Mouse (Mus musculus) CH12.LX (cell line): ENCODE results near the gene Adam12. TPM values are rescaled to one million over a fixed set of nuclear protein-coding genes. Genes with fewer than 3 reads are reported as not detected.

ENCODE experiments used
- DNase-seq: peaks from one replicate; pipeline ENCODE4 v3.0.0-alpha.2; 2013; ENCODE audit errors: extremely low read depth
- H3K27ac ChIP-seq: 2 replicates; pipeline ENCODE4 v1.5.1; 2012; ENCODE audit warnings: low read depth, mild to moderate bottlenecking, control low read depth, moderate library complexity; ENCODE audit not compliant: insufficient read depth
- H3K27me3 ChIP-seq: replicated peaks from 2 replicates; pipeline ENCODE3; 2012; ENCODE audit warnings: inconsistent platforms
- H3K36me3 ChIP-seq, 2 experiments: replicated peaks in 1 of 2; 2 replicates each; pipeline versions ENCODE3 to v1.6.1; 2012; ENCODE audit warnings: inconsistent platforms in 1 of 2, low read length in 1 of 2, mild to moderate bottlenecking in 1 of 2, mixed read lengths in 1 of 2, moderate library complexity in 1 of 2; ENCODE audit not compliant: control insufficient read depth in 1 of 2, insufficient read depth in 1 of 2
- H3K4me1 ChIP-seq, 2 experiments: 2 replicates each; pipeline ENCODE4 v1.6.1; 2012; ENCODE audit warnings: inconsistent platforms in 1 of 2, moderate library complexity in 1 of 2; ENCODE audit not compliant: insufficient read depth in 2 of 2, control insufficient read depth in 1 of 2
- H3K4me2 ChIP-seq: 2 replicates; pipeline ENCODE4 v1.6.1; 2012; ENCODE audit warnings: low read depth, mild to moderate bottlenecking, control low read depth; ENCODE audit not compliant: poor library complexity, insufficient read depth, severe bottlenecking
- H3K4me3 ChIP-seq, 3 experiments: fragments of 150-350 bp in 1 of 3; sonication (generic) in 1 of 3; replicated peaks in 1 of 3; 2 replicates each; pipeline versions ENCODE3 to v1.5.1; 2011 to 2012; ENCODE audit warnings: low read depth in 2 of 3, low read length in 2 of 3, mild to moderate bottlenecking in 2 of 3, moderate library complexity in 2 of 3, control low read depth in 1 of 3, improper control_type of control experiment in 1 of 3, inconsistent platforms in 1 of 3, mixed read lengths in 1 of 3; ENCODE audit not compliant: poor library complexity in 1 of 3
- H3K79me2 ChIP-seq: replicated peaks from 2 replicates; pipeline ENCODE4 v1.6.1; 2012; ENCODE audit warnings: mild to moderate bottlenecking, moderate library complexity; ENCODE audit not compliant: control insufficient read depth, poor library complexity, insufficient read depth, severe bottlenecking; ENCODE audit errors: extremely low read depth
- H3K9ac ChIP-seq: 2 replicates; pipeline ENCODE4 v1.6.1; 2012; ENCODE audit warnings: low read depth, mild to moderate bottlenecking, control low read depth, moderate library complexity; ENCODE audit not compliant: insufficient read depth
- H3K9me3 ChIP-seq: replicated peaks from 2 replicates; pipeline ENCODE3; 2012; ENCODE audit warnings: low read length, inconsistent platforms, mixed read lengths
- BHLHE40 ChIP-seq: IDR thresholded peaks from 2 replicates; pipeline ENCODE4 v1.6.1; 2011; ENCODE audit warnings: mild to moderate bottlenecking, low read depth, low read length, improper control_type of control experiment
- EP300 ChIP-seq: IDR thresholded peaks from 2 replicates; pipeline ENCODE4 v1.6.1; 2011; ENCODE audit warnings: low read length, improper control_type of control experiment
- ETS1 ChIP-seq: conservative IDR thresholded peaks from 2 replicates; pipeline ENCODE4 v1.6.1; 2012; ENCODE audit warnings: low read depth, mild to moderate bottlenecking, inconsistent platforms, low read length, improper control_type of control experiment, moderate library complexity
- HCFC1 ChIP-seq: IDR thresholded peaks from 2 replicates; pipeline ENCODE4 v1.6.1; 2012; ENCODE audit warnings: low read depth, mild to moderate bottlenecking, inconsistent platforms, low read length, improper control_type of control experiment
- IRF4 ChIP-seq: IDR thresholded peaks from 2 replicates; pipeline ENCODE4 v1.6.1; 2014; ENCODE audit warnings: low read depth, mild to moderate bottlenecking, inconsistent platforms, low read length, improper control_type of control experiment
- JUND ChIP-seq: conservative IDR thresholded peaks from 2 replicates; pipeline ENCODE4 v1.6.1; 2011; ENCODE audit warnings: low read depth, low read length, improper control_type of control experiment
- KAT2A ChIP-seq: IDR thresholded peaks from 2 replicates; pipeline ENCODE4 v1.6.1; 2012; ENCODE audit warnings: low read length, improper control_type of control experiment, inconsistent platforms; ENCODE audit not compliant: insufficient replicate concordance
- MAFK ChIP-seq: IDR thresholded peaks from 2 replicates; pipeline ENCODE4 v1.6.1; 2011; ENCODE audit warnings: low read length, improper control_type of control experiment; ENCODE audit not compliant: insufficient replicate concordance
- MAX ChIP-seq: IDR thresholded peaks from 2 replicates; pipeline ENCODE4 v1.6.1; 2011; ENCODE audit warnings: low read length, improper control_type of control experiment
- MAZ ChIP-seq: IDR thresholded peaks from 2 replicates; pipeline ENCODE4 v1.6.1; 2012; ENCODE audit warnings: low read depth, mild to moderate bottlenecking, inconsistent platforms, low read length, improper control_type of control experiment, moderate library complexity
- MEF2A ChIP-seq: IDR thresholded peaks from 2 replicates; pipeline ENCODE4 v1.6.1; 2014; ENCODE audit warnings: low read depth, mild to moderate bottlenecking, inconsistent platforms, low read length, improper control_type of control experiment, borderline replicate concordance
- MYC ChIP-seq: IDR thresholded peaks from 2 replicates; pipeline ENCODE4 v1.6.1; 2011; ENCODE audit warnings: low read depth, mild to moderate bottlenecking, improper control_type of control experiment, low read length
- NELFE ChIP-seq: IDR thresholded peaks from 2 replicates; pipeline ENCODE4 v1.6.1; 2011; ENCODE audit warnings: low read depth, low read length, improper control_type of control experiment
- NRF1 ChIP-seq: IDR thresholded peaks from 2 replicates; pipeline ENCODE4 v1.6.1; 2014; ENCODE audit warnings: low read depth, mild to moderate bottlenecking, inconsistent platforms, low read length, improper control_type of control experiment, moderate library complexity
- PAX5 ChIP-seq: IDR thresholded peaks from 2 replicates; pipeline ENCODE4 v1.6.1; 2012; ENCODE audit warnings: low read length, inconsistent platforms, mixed read lengths
- POLR2A ChIP-seq: IDR thresholded peaks from 2 replicates; pipeline ENCODE4 v1.6.1; 2011; ENCODE audit warnings: low read depth, mild to moderate bottlenecking, improper control_type of control experiment, low read length
- POLR2AphosphoS2 ChIP-seq: IDR thresholded peaks from 2 replicates; pipeline ENCODE4 v1.6.1; 2011; ENCODE audit warnings: low read depth, low read length, improper control_type of control experiment
- RAD21 ChIP-seq: IDR thresholded peaks from 2 replicates; pipeline ENCODE4 v1.6.1; 2011; ENCODE audit warnings: low read depth, mild to moderate bottlenecking, low read length, improper control_type of control experiment, moderate library complexity
- RCOR1 ChIP-seq: conservative IDR thresholded peaks from 2 replicates; pipeline ENCODE4 v1.6.1; 2012; ENCODE audit warnings: low read depth, mild to moderate bottlenecking, inconsistent platforms, low read length, improper control_type of control experiment
- SIN3A ChIP-seq: IDR thresholded peaks from 2 replicates; pipeline ENCODE4 v1.6.1; 2012; ENCODE audit warnings: low read length, improper control_type of control experiment, inconsistent platforms
- SMC3 ChIP-seq: IDR thresholded peaks from 2 replicates; pipeline ENCODE4 v1.6.1; 2011; ENCODE audit warnings: low read depth, low read length, improper control_type of control experiment
- TBP ChIP-seq: conservative IDR thresholded peaks from 2 replicates; pipeline ENCODE4 v1.6.1; 2011; ENCODE audit warnings: low read depth, low read length, improper control_type of control experiment
- TCF12 ChIP-seq: IDR thresholded peaks from 2 replicates; pipeline ENCODE4 v1.6.1; 2014; ENCODE audit warnings: low read depth, mild to moderate bottlenecking, inconsistent platforms, low read length, improper control_type of control experiment
- UBTF ChIP-seq: IDR thresholded peaks from 2 replicates; pipeline ENCODE4 v1.6.1; 2012; ENCODE audit warnings: low read depth, mild to moderate bottlenecking, inconsistent platforms, low read length, improper control_type of control experiment, moderate library complexity
- USF1 ChIP-seq: IDR thresholded peaks from 2 replicates; pipeline ENCODE4 v1.6.1; 2014; ENCODE audit warnings: low read depth, mild to moderate bottlenecking, inconsistent platforms, low read length, improper control_type of control experiment
- USF2 ChIP-seq: conservative IDR thresholded peaks from 2 replicates; pipeline ENCODE4 v1.6.1; 2011; ENCODE audit warnings: low read depth, low read length, improper control_type of control experiment
- ZC3H11A ChIP-seq: IDR thresholded peaks from 2 replicates; pipeline ENCODE4 v1.6.1; 2012; ENCODE audit warnings: low read depth, mild to moderate bottlenecking, inconsistent platforms, low read length, improper control_type of control experiment
- ZKSCAN1 ChIP-seq: IDR thresholded peaks from 2 replicates; pipeline ENCODE4 v1.6.1; 2012; ENCODE audit warnings: low read depth, inconsistent platforms, low read length, improper control_type of control experiment, borderline replicate concordance
- ZMIZ1 ChIP-seq: IDR thresholded peaks from 2 replicates; pipeline ENCODE4 v1.6.1; 2012; ENCODE audit warnings: low read depth, mild to moderate bottlenecking, inconsistent platforms, low read length, improper control_type of control experiment
- dilution Hi-C: fragments of 300-500 bp; cut with MboI; formaldehyde crosslinking; loops from 2 replicates; pipeline ENCODE4 v1.14.3; 2020; ENCODE audit warnings: low sequenced_read_pairs; ENCODE audit not compliant: extremely low pct_unique_long_range_greater_than_20kb, extremely low pct_ligation_motif_present
- in situ Hi-C: fragments of 300-500 bp; cut with MboI; formaldehyde crosslinking; loops from 3 replicates; pipeline ENCODE4 v1.14.3; 2019; ENCODE audit warnings: low sequenced_read_pairs, low pct_ligation_motif_present, low pct_unique_long_range_greater_than_20kb, mixed read lengths
- polyA plus RNA-seq: library from polyadenylated mRNA; unstranded; fragments of >175 nt; gene quantifications from 2 replicates; pipeline ENCODE4 v1.2.1, GENCODE M21; 2012; ENCODE audit warnings: low read depth; ENCODE audit not compliant: insufficient read length
- total RNA-seq, 2 experiments: library from RNA; depleted of rRNA; stranded (reverse); fragments of 300-350 nt in 1 of 2; fragments of >200 nt in 1 of 2; gene quantifications; 2 replicates each; pipeline ENCODE4 v1.2.3; 2012 to 2014

The Adam12 gene
- total and polyA plus RNA-seq, 3 experiments, result not detected

DNA sequence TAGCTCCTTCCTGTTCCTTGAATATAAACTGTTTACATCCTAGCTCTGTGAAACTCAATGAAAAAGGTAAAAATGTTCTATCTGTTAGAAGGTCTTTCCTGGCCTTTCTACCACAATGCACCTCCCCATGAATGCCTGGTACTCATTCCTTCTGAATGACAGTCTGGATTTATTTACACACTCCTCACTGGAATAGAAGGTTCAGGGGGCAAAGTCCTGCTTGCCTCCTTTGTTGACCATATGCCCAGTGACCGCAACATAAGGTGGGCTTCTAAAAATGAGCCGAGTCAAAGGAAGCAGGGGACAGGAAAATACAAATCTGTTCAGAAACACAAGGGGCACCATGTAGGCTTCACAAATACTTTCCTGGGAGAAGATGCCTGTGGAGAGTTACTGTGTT lies 62.2 kb downstream of the Adam12 start:
- no peak overlapping the region for H3K4me2 ChIP-seq
- dilution Hi-C loops, result no loop called here

DNA sequence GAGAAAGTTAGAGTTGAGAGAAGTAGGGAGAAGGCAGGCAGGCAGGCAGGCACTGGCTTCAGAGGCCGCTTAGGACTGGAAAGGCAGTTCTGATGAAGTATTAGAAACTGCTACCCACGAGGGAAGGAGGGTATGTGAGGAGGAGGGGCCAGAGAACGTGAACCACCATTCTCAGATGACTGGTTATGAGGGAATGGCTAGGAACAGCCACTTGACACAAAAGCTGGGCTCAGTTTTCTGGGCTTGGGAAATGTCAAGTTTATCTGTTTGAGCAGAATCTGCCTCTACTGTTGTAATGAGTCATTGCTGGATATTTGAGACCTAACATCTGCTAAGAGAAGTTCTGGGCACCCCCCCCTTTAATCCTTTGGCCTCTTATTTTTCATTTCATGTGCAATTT lies 64.4 kb downstream of the Adam12 start:
- H3K27me3 ChIP-seq, result no peaks in the 10 kb centered on the region
- no peak overlapping the region for H3K4me2 ChIP-seq
- H3K9me3 ChIP-seq, result peaks cover 71% of the 10 kb centered on the region
- H3K36me3 ChIP-seq, result no peaks in the 10 kb centered on the region
- DNase-seq, result no peak
- no peak for TF ChIP-seq HCFC1
- TF ChIP-seq RCOR1, result no peak
- TF ChIP-seq UBTF, result no peak
- TF ChIP-seq ETS1, result no peak
- TF ChIP-seq ZKSCAN1, result no peak
- no peak for TF ChIP-seq MAX
- TF ChIP-seq MEF2A, result no peak
- no peak for TF ChIP-seq ZC3H11A
- TF ChIP-seq BHLHE40, result no peak
- TF ChIP-seq TCF12, result no peak
- TF ChIP-seq USF2, result no peak
- TF ChIP-seq EP300, result no peak
- no peak for TF ChIP-seq ZMIZ1
- TF ChIP-seq POLR2AphosphoS2, result no peak
- no peak for TF ChIP-seq POLR2A
- no peak for TF ChIP-seq TBP
- no peak for TF ChIP-seq NELFE
- TF ChIP-seq NRF1, result no peak
- no peak for TF ChIP-seq SIN3A
- no peak overlapping the region for H3K9ac ChIP-seq
- no peaks in the 10 kb centered on the region for H3K79me2 ChIP-seq
- in situ Hi-C loops, result no loop called here
- H3K4me1 ChIP-seq, result no peaks in the 10 kb centered on the region
- dilution Hi-C loops, result no loop called here
- H3K27ac ChIP-seq, result no peak overlapping the region
- no peak overlapping the region for H3K4me3 ChIP-seq

More for the DNA sequence above, 62.2 kb downstream of the Adam12 start:
- no peak for DNase-seq
- no peaks in the 10 kb centered on the region for H3K36me3 ChIP-seq
- TF ChIP-seq MEF2A (no peak), MYC (no peak), KAT2A (no peak), JUND (no peak), USF2 (no peak), IRF4 (no peak), ETS1 (no peak), RAD21 (no peak), USF1 (no peak), POLR2A (no peak), MAZ (no peak), SMC3 (no peak), RCOR1 (no peak), PAX5 (no peak), ZMIZ1 (no peak), HCFC1 (no peak), MAFK (no peak), TBP (no peak), MAX (no peak)
- TF ChIP-seq, all 38 proteins: peak for 0
- Histone ChIP-seq H3K79me2 (no peaks in the 10 kb centered on the region), H3K27ac (no peak overlapping the region), H3K27me3 (no peaks in the 10 kb centered on the region), H3K9ac (no peak overlapping the region), H3K9me3 (peaks cover 66% of the 10 kb centered on the region), H3K4me3 (no peak overlapping the region), H3K4me1 (no peaks in the 10 kb centered on the region)
- in situ Hi-C loops, result no loop called here
